ENCODE assay signal across 8 mouse cellular contexts in genomic region chr9:62987824-62988223, GRCm38 (mm10). TPM values are rescaled to one million over a fixed set of nuclear protein-coding genes. Genes with fewer than 3 reads are reported as not detected.
DNase-seq lines count a peak whose midpoint lies in the region; ATAC-seq lines count a peak whose summit lies in the region.

Gene Pias1 (minus strand): TSS chr9:62987924.

- no peak for ATAC-seq in lung, embryonic 15.5 days (ENCODE audit: borderline replicate concordance, extremely low read depth, low FRiP score, low TSS enrichment)
- ATAC-seq in embryonic facial prominence, embryonic 15.5 days (ENCODE audit: insufficient number of reproducible peaks, low FRiP score, low TSS enrichment, low read depth), result no peak
- no peak for ATAC-seq in heart, embryonic 15.5 days (replicated peaks; ENCODE audit: insufficient number of reproducible peaks, insufficient read depth, low FRiP score, low read depth)
- ATAC-seq in neutrophil, adult 5-6 weeks (ENCODE audit: extremely low read depth, insufficient number of reproducible peaks, low FRiP score, poor library complexity, severe bottlenecking), result no peak

- H3K27ac ChIP-seq in lung, embryonic 15.5 days, result no peak within 1 kb of the TSS
- H3K27ac ChIP-seq in embryonic facial prominence, embryonic 15.5 days (replicated peaks), result no peak within 1 kb of the TSS
- H3K27ac ChIP-seq in heart, embryonic 15.5 days, result no peak within 1 kb of the TSS

- no peak within 1 kb of the TSS for H3K9ac ChIP-seq in lung, embryonic 15.5 days
- H3K9ac ChIP-seq in embryonic facial prominence, embryonic 15.5 days, result no peak within 1 kb of the TSS
- no peak within 1 kb of the TSS for H3K9ac ChIP-seq in heart, embryonic 15.5 days

- DNase-seq in lung, adult 18-20 months, result no peak
- DNase-seq in left cerebral cortex, postnatal 36 days (ENCODE audit: low spot score in 2 of 2), result no peak
- DNase-seq in testis, postnatal 14 days (ENCODE audit: low spot score), result no peak
- DNase-seq in c-Kit-positive CD71-positive TER-119-positive erythroid progenitor cells, embryonic 14.5 days (ENCODE audit: low spot score), result no peak

- no peaks in the 10 kb centered on the region for H3K27me3 ChIP-seq in lung, embryonic 15.5 days
- H3K27me3 ChIP-seq in embryonic facial prominence, embryonic 15.5 days, result no peaks in the 10 kb centered on the region
- no peaks in the 10 kb centered on the region for H3K27me3 ChIP-seq in heart, embryonic 15.5 days

- H3K4me1 ChIP-seq in lung, embryonic 15.5 days, result no peaks in the 10 kb centered on the region
- H3K4me1 ChIP-seq in embryonic facial prominence, embryonic 15.5 days, result no peaks in the 10 kb centered on the region
- H3K4me1 ChIP-seq in heart, embryonic 15.5 days (replicated peaks), result no peaks in the 10 kb centered on the region

- WGBS in lung, embryonic 15.5 days, result 77% methylated on average over 5 of the region's 5 CpGs
- 82% methylated on average over 5 of the region's 5 CpGs for WGBS in embryonic facial prominence, embryonic 15.5 days
- WGBS in heart, embryonic 15.5 days, result 82% methylated on average over 5 of the region's 5 CpGs

- no peaks in the 10 kb centered on the region for H3K9me3 ChIP-seq in lung, embryonic 15.5 days
- H3K9me3 ChIP-seq in embryonic facial prominence, embryonic 15.5 days (replicated peaks), result no peaks in the 10 kb centered on the region
- no peaks in the 10 kb centered on the region for H3K9me3 ChIP-seq in heart, embryonic 15.5 days (replicated peaks)

- H3K36me3 ChIP-seq in lung, embryonic 15.5 days, result no peaks in the 10 kb centered on the region
- H3K36me3 ChIP-seq in embryonic facial prominence, embryonic 15.5 days, result no peaks in the 10 kb centered on the region
- no peaks in the 10 kb centered on the region for H3K36me3 ChIP-seq in heart, embryonic 15.5 days

- intact Hi-C loops in left cerebral cortex, postnatal 36 days (cut with DNase I), result no loop called here

- H3K4me2 ChIP-seq in lung, embryonic 15.5 days, result no peak within 1 kb of the TSS
- no peak within 1 kb of the TSS for H3K4me2 ChIP-seq in embryonic facial prominence, embryonic 15.5 days (replicated peaks)
- no peak within 1 kb of the TSS for H3K4me2 ChIP-seq in heart, embryonic 15.5 days

- H3K4me3 ChIP-seq in lung, embryonic 15.5 days, result no peak within 1 kb of the TSS
- H3K4me3 ChIP-seq in embryonic facial prominence, embryonic 15.5 days (replicated peaks), result no peak within 1 kb of the TSS
- H3K4me3 ChIP-seq in heart, embryonic 15.5 days, result no peak within 1 kb of the TSS

RNA-seq across cellular contexts. Expression of gene Pias1, which starts in this region (rescaled TPM):
- 62.3 and 75.1 TPM in 2 replicates for polyA plus RNA-seq in lung, embryonic 15.5 days (2015; fragmentation: Nextera tagmentation; extraction: Ambion mirVana)
- polyA plus RNA-seq in embryonic facial prominence, embryonic 15.5 days (2015; fragmentation: Nextera tagmentation; extraction: Ambion mirVana), result 54.4 and 61.9 TPM in 2 replicates
- 39.2 and 41.9 TPM in 2 replicates for polyA plus RNA-seq in heart, embryonic 15.5 days (2015; fragmentation: Nextera tagmentation; extraction: Ambion mirVana)
- 10 to 100 TPM; 57.3 to 65.2 TPM for total RNA-seq in left cerebral cortex, postnatal 36 days (2021)
- 78.0 and 84.1 TPM in 2 replicates for total RNA-seq in neutrophil, adult 5-6 weeks (2017)
